Mouse (Mus musculus) kidney, embryonic 14.5 days (tissue): Measurements from ENCODE around the gene Adamtsl2. TPM values are rescaled to one million over a fixed set of nuclear protein-coding genes. Genes with fewer than 3 reads are reported as not detected.

Experiments
- ATAC-seq: fragments of 200-750 bp; cut with Nextera tagmentation; 2 replicates; pipeline ENCODE4 v1.8.0; 2017; ENCODE audit warnings: moderate number of reproducible peaks, mild to moderate bottlenecking, moderate TSS enrichment, moderate library complexity; ENCODE audit not compliant: low FRiP score, low TSS enrichment
- H3K27ac ChIP-seq: fragments of 300-500 bp; sonication (generic); 2 replicates; pipeline ENCODE4 v1.5.1; 2014; ENCODE audit warnings: low read depth, mild to moderate bottlenecking, low read length, moderate library complexity, mixed read lengths
- H3K27me3 ChIP-seq: fragments of 300-500 bp; sonication (generic); 2 replicates; pipeline ENCODE4 v1.6.1; 2014; ENCODE audit warnings: mild to moderate bottlenecking, low read length; ENCODE audit not compliant: control insufficient read depth, insufficient read depth
- H3K36me3 ChIP-seq: fragments of 300-500 bp; sonication (generic); 2 replicates; pipeline ENCODE4 v1.6.1; 2014; ENCODE audit warnings: low read length, mixed read lengths; ENCODE audit not compliant: control insufficient read depth, insufficient read depth
- H3K4me1 ChIP-seq: fragments of 300-500 bp; sonication (generic); 2 replicates; pipeline ENCODE4 v1.6.1; 2014; ENCODE audit warnings: low read length, mixed read lengths; ENCODE audit not compliant: control insufficient read depth, insufficient read depth
- H3K4me2 ChIP-seq: fragments of 300-500 bp; sonication (generic); replicated peaks from 2 replicates; pipeline ENCODE4 v1.6.1; 2014; ENCODE audit warnings: low read depth, mild to moderate bottlenecking, low read length
- H3K4me3 ChIP-seq: fragments of 300-500 bp; sonication (generic); 2 replicates; pipeline ENCODE4 v1.5.1; 2014; ENCODE audit warnings: mild to moderate bottlenecking, low read length
- H3K9ac ChIP-seq: fragments of 300-500 bp; sonication (generic); 2 replicates; pipeline ENCODE4 v1.6.1; 2014; ENCODE audit warnings: low read depth, mild to moderate bottlenecking, low read length, moderate library complexity
- H3K9me3 ChIP-seq: fragments of 300-500 bp; sonication (generic); 2 replicates; pipeline ENCODE4 v1.6.1; 2016; ENCODE audit warnings: low read length; ENCODE audit not compliant: control insufficient read depth
- WGBS: fragments of 180-500 bp; shearing (Covaris S2); extraction: QIAGEN DNeasy Blood & Tissue Kit; methylation state at CpG from one replicate; pipeline ENCODE4 v1.1.7; 2014; 5-methylcytosine and 5-hydroxymethylcytosine counted together
- polyA plus RNA-seq: library from polyadenylated mRNA; unstranded; fragments of >200 nt; fragmentation: Nextera tagmentation; extraction: Ambion mirVana; gene quantifications from 2 replicates; pipeline ENCODE4 v1.2.1, GENCODE M21; 2014

Gene Adamtsl2
- polyA plus RNA-seq, 1 experiment from 2014 or later = 0.65 TPM

DNA sequence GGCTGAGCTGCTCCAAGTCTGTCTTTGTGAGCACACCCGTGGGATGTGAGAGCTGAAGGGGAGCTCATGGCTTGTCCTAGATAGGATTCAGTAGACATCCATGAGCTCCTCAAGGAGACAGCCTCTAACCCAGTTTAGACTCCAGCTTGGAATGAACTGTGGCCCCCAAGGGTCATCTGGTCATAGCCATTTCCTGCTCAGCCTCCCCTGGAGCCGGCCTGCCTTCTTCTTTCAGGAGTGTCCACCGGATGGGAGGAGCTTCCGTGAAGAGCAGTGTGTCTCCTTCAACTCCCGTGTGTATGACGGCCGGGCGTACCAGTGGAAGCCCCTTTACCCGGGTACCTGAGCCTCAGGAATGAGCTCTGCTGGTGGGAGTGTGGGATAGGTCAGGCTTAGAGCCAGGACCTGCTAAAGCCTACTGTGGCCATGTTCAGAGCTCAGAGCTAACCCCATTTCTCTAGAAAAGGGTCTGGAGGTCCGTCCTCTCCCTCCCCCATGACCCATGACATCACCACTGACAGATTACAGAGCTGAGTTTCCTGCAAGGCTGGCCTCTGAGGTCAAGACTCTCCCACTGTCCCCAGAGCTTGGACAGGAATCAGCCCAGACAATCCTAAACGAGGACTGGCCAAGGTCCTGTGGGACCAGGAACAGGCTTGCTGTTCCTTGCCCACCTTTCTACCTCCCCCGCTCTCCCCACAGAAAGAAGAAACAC lies 4.7 kb downstream of the Adamtsl2 start:
- no peak overlapping the region for H3K27ac ChIP-seq
- ATAC-seq = no peak
- peaks cover 34% of the 10 kb centered on the region for H3K4me1 ChIP-seq

DNA sequence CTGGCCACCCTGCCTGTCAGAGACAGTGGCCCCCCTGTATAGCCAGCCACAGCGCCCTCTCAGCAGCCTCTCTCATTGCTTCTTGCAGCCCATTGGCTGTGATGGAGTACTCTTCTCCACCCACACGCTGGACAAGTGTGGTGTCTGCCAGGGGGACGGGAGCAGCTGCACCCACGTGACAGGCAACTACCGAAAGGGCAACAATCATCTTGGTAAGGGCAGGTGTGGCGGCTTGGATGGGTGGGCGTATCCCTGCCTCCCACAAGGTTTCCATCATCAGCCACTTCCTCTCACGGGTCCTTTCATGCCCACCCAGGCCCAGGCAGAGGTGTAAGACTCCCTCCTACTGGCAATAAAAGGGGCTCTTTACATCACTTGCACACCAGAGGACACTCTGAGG lies 5.8 kb downstream of the Adamtsl2 start:
- 0 out of 2 replicates have a peak, but pooled peaks have one; percentile 65 for ATAC-seq
- Histone ChIP-seq H3K27ac (no peak overlapping the region), H3K4me3 (no peak overlapping the region), H3K4me1 (peaks cover 24% of the 10 kb centered on the region; the same call in 1 of the 2 replicates), H3K27me3 (no peaks in the 10 kb centered on the region; the same call in 1 of the 2 replicates), H3K9ac (no peak overlapping the region), H3K4me2 (no peak overlapping the region), H3K9me3 (no peaks in the 10 kb centered on the region), H3K36me3 (no peaks in the 10 kb centered on the region)
- 21% methylated on average over 8 of the region's 8 CpGs for WGBS

More for the DNA sequence above, 4.7 kb downstream of the Adamtsl2 start:
- H3K36me3 ChIP-seq = no peaks in the 10 kb centered on the region
- H3K4me3 ChIP-seq = no peak overlapping the region
- no peaks in the 10 kb centered on the region; the same call in 1 of the 2 replicates for H3K27me3 ChIP-seq
- WGBS = 54% methylated on average over 12 of the region's 12 CpGs
- H3K9ac ChIP-seq = no peak overlapping the region
- H3K9me3 ChIP-seq = no peaks in the 10 kb centered on the region
- H3K4me2 ChIP-seq = no peak overlapping the region

DNA sequence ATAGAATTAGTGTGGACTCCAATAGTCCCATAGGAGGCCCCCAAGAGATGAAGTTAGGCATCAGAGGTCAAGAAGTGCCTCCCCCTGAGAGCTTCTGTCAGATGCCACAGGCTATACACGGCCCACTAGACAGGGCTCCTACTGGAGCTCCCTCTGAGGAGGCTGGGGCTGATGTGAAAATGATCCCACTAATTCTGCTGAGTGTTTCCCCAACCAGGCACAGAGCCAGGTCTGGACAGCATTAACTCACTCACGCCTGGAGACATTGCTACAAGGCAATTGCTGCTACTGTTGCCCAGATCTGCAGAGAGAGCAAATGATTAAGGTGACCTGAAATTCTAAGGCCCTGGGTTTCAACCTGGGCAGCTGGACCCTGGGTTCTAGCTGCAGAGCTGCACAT lies 6.6 kb downstream of the Adamtsl2 start:
- Histone ChIP-seq H3K27me3 (no peaks in the 10 kb centered on the region), H3K9me3 (no peaks in the 10 kb centered on the region), H3K4me3 (no peak overlapping the region), H3K27ac (no peak overlapping the region), H3K4me1 (peaks cover 24% of the 10 kb centered on the region; the same call in 1 of the 2 replicates), H3K36me3 (no peaks in the 10 kb centered on the region), H3K9ac (no peak overlapping the region), H3K4me2 (no peak overlapping the region)
- no peak for ATAC-seq
- WGBS = 18% methylated on average over 2 of the region's 2 CpGs

- H3K9ac ChIP-seq = no peak overlapping the region
- H3K36me3 ChIP-seq = no peaks in the 10 kb centered on the region
- WGBS = 85% methylated on average over 4 of the region's 4 CpGs
- no peak for ATAC-seq
- H3K4me2 ChIP-seq = no peak overlapping the region
- H3K27me3 ChIP-seq = no peaks in the 10 kb centered on the region
- no peak overlapping the region for H3K4me3 ChIP-seq
- peaks cover 24% of the 10 kb centered on the region; the same call in 1 of the 2 replicates for H3K4me1 ChIP-seq
- H3K27ac ChIP-seq = no peak overlapping the region
- no peaks in the 10 kb centered on the region for H3K9me3 ChIP-seq
Measured at GRCm38 (mm10) chr2:27086483-27087010, 7.4 kb downstream of the Adamtsl2 start.

DNA sequence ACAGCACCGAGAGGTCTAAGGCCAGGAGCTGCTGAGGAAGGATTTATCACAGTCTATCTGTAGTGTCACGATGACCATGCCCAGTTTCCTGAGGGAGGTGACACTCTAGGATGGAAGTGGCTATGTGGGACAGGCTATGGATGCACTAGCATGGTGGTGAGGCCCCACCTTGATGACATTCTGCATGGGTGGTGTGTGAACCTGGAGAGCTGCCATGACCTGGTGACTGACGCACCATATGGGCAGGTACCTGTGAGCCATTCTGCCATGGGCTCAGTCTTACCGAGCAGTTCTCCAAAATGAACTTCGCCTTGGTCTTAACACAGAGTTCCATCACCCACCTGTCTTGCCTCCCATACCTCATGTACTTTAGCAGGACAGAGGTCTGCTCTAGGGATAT lies 8.4 kb downstream of the Adamtsl2 start:
- ATAC-seq = no peak
- H3K36me3 ChIP-seq = no peaks in the 10 kb centered on the region
- H3K9me3 ChIP-seq = no peaks in the 10 kb centered on the region
- H3K4me1 ChIP-seq = peaks cover 24% of the 10 kb centered on the region; the same call in 1 of the 2 replicates
- H3K4me3 ChIP-seq = no peak overlapping the region
- no peak overlapping the region for H3K4me2 ChIP-seq
- H3K27me3 ChIP-seq = no peaks in the 10 kb centered on the region
- WGBS = 85% methylated on average over 5 of the region's 5 CpGs
- H3K27ac ChIP-seq = no peak overlapping the region
- H3K9ac ChIP-seq = no peak overlapping the region

DNA sequence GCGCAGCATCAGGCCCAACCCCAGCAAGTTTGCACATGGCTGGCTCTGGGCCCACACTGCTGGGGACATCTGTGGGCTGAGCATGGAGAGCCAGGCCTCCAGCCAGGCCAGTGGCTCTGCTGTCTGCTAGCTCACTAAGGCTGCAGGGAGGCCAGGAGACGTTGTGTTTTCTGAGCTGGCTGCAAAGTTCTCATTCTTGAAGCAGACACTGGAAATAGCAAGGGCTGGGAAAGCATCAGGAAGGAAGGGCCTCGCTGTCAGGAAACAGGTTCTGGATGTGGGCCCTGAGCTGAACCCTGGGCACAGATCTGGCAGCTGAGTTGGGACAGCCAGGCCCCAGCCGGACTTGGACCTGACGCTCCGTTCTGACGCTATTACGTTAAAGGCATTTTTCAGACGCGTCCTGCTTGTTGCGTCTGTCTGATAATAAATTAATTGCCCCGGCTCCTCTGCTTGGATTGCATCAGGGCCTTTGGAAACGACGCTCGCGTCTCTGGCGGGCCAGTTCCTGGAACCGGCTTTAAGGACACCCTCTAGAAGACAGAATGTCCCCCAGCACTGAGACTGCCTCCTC lies 9.0 kb downstream of the Adamtsl2 start:
- WGBS = 61% methylated on average over 18 of the region's 18 CpGs
- H3K36me3 ChIP-seq = no peaks in the 10 kb centered on the region
- no peak overlapping the region for H3K4me2 ChIP-seq
- H3K9ac ChIP-seq = peak overlapping the region; percentile 12; the same call in 1 of the 2 replicates
- ATAC-seq = no peak
- H3K9me3 ChIP-seq = no peaks in the 10 kb centered on the region
- no peaks in the 10 kb centered on the region for H3K27me3 ChIP-seq
- peaks cover 24% of the 10 kb centered on the region; the same call in 1 of the 2 replicates for H3K4me1 ChIP-seq
- H3K4me3 ChIP-seq = no peak overlapping the region
- H3K27ac ChIP-seq = peak overlapping the region; percentile 30; the same call in 1 of the 2 replicates

- Histone ChIP-seq H3K36me3 (no peaks in the 10 kb centered on the region), H3K4me1 (peaks cover 22% of the 10 kb centered on the region; the same call in 1 of the 2 replicates), H3K9ac (peak overlapping the region; percentile 12; the same call in 1 of the 2 replicates), H3K4me2 (no peak overlapping the region), H3K27me3 (no peaks in the 10 kb centered on the region), H3K27ac (peak overlapping the region; percentile 30; the same call in 1 of the 2 replicates), H3K4me3 (no peak overlapping the region), H3K9me3 (no peaks in the 10 kb centered on the region)
- WGBS = 60% methylated on average over 5 of the region's 5 CpGs
- ATAC-seq = no peak
Measured at GRCm38 (mm10) chr2:27088700-27089099, 9.5 kb downstream of the Adamtsl2 start.

- H3K27ac ChIP-seq = no peak overlapping the region
- H3K4me1 ChIP-seq = peaks cover 18% of the 10 kb centered on the region; the same call in 1 of the 2 replicates
Measured at GRCm38 (mm10) chr2:27089238-27089637, 10.1 kb downstream of the Adamtsl2 start.

DNA sequence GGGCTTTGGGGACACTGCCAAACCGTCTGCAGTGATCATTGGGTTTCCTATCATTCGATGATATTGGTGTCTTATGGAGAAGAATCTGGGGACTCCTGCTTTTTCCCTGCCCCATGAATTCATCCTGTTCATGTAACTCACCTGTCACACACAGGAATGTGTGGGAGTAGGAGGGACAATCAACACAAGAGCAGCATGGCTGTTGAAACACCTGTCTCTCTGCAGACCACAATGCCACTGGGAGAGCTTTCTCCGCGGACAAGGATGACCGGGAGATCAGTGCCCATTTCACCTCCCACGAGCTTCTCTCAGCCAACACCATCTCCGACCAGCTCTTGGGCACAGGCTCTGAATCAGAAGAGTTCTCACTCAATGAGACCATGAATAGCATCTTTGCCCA lies 16.0 kb downstream of the Adamtsl2 start:
- Histone ChIP-seq H3K27ac (no peak overlapping the region), H3K4me2 (no peak overlapping the region), H3K36me3 (no peaks in the 10 kb centered on the region), H3K9ac (no peak overlapping the region), H3K4me1 (peaks cover 9% of the 10 kb centered on the region), H3K9me3 (no peaks in the 10 kb centered on the region), H3K4me3 (no peak overlapping the region), H3K27me3 (no peaks in the 10 kb centered on the region)
- ATAC-seq = no peak
- WGBS = 91% methylated on average over 7 of the region's 7 CpGs

More at GRCm38 (mm10) chr2:27089238-27089637, 10.1 kb downstream of the Adamtsl2 start:
- Histone ChIP-seq H3K4me2 (no peak overlapping the region), H3K9ac (no peak overlapping the region), H3K4me3 (no peak overlapping the region), H3K36me3 (no peaks in the 10 kb centered on the region), H3K9me3 (no peaks in the 10 kb centered on the region), H3K27me3 (no peaks in the 10 kb centered on the region)
- 39% methylated on average over 1 of the region's 1 CpGs for WGBS
- no peak for ATAC-seq
